Mouse (Mus musculus) cerebellum, adult 2 months (tissue): ENCODE results near the gene Slc9a2. TPM values are rescaled to one million over a fixed set of nuclear protein-coding genes. Genes with fewer than 3 reads are reported as not detected.
"Not testable (repeated sequence)": the region's sequence is repeated elsewhere in the genome, so short reads cannot be mapped to it uniquely, and the experiment has no call there.

Experiments used
- DNase-seq, 2 experiments: peaks; one replicate each; pipeline ENCODE4 v3.0.0; 2021
- H3K27ac ChIP-seq: fragments of 200-500 bp; 2 replicates; pipeline ENCODE4 v1.5.1; 2012; ENCODE audit warnings: low read length, control low read depth, inconsistent platforms; ENCODE audit not compliant: insufficient read depth
- H3K27me3 ChIP-seq: fragments of 200-500 bp; 2 replicates; pipeline ENCODE4 v1.6.1; 2012; ENCODE audit warnings: inconsistent platforms, mild to moderate bottlenecking, low read length, moderate library complexity; ENCODE audit not compliant: control insufficient read depth, insufficient read depth
- H3K4me1 ChIP-seq: fragments of 200-500 bp; 2 replicates; pipeline ENCODE4 v1.6.1; 2011; ENCODE audit warnings: low read length; ENCODE audit not compliant: control insufficient read depth, insufficient read depth
- H3K4me3 ChIP-seq: fragments of 200-500 bp; replicated peaks from 2 replicates; pipeline ENCODE3; 2011; ENCODE audit warnings: mild to moderate bottlenecking, low read depth, low read length, control low read depth; ENCODE audit not compliant: insufficient read depth
- CTCF ChIP-seq: fragments of 200-500 bp; IDR thresholded peaks from 2 replicates; pipeline ENCODE4 v1.5.1; 2011; ENCODE audit warnings: low read depth, mild to moderate bottlenecking, control low read depth, low read length, moderate library complexity, borderline replicate concordance; ENCODE audit not compliant: insufficient read depth
- POLR2A ChIP-seq: fragments of 200-500 bp; IDR thresholded peaks from 2 replicates; pipeline ENCODE4 v1.6.1; 2011; ENCODE audit warnings: low read length, control low read depth, borderline replicate concordance; ENCODE audit not compliant: insufficient read depth
- WGBS: fragments of 180-500 bp; shearing (Covaris S2); methylation state at CpG from one replicate; pipeline ENCODE4 v1.1.7; 2018; 5-methylcytosine and 5-hydroxymethylcytosine counted together
- polyA plus RNA-seq: library from polyadenylated mRNA; depleted of rRNA; stranded (reverse); fragments of >200 nt; gene quantifications from 2 replicates; pipeline ENCODE4 v1.2.3, GENCODE M21; 2012

Gene Slc9a2
- polyA plus RNA-seq, 1 experiment: 0.92 TPM

DNA sequence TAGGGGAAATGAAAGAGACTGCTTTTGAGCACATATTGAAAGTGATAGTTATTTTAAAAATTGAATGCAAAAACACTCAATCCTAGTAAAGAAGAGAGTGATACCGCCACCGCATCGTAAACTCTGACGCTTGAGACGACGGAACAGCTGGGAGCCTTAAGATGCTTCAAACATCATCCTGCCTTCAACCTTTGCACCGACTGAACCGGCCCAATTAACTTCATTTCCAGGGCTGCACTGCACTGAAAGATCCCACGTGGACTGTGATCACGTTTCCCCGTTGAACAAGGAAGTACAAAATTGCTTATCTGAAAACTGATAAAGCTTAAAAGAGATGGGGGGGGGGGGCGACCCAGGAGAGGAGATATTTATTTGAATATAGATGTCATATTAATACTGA is 21.4 kb upstream of the Slc9a2 start:
- Histone ChIP-seq H3K27ac (no peak overlapping the region), H3K4me1 (no peaks in the 10 kb centered on the region), H3K27me3 (no peaks in the 10 kb centered on the region), H3K4me3 (no peak overlapping the region)
- WGBS: 82% methylated on average over 12 of the region's 12 CpGs
- DNase-seq: no peak
- TF ChIP-seq POLR2A (no peak), CTCF (no peak)

DNA sequence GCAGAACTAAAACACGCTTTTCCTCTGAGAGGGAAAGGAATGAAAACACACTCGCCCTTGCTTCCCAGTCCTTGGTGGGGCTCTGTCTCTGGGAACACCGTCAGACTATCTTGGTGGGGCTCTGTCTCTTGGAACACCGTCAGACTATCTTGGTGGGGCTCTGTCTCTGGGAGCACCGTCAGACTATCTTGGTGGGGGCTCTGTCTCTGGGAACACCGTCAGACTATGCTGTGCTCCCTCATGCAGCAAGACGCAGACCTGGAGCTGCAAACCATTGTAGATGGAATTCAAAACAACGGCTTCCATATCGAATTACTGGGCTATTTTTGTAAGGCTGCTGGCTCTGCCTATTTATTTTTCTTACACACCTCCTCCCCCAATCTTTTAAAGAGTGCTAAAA is 20.9 kb upstream of the Slc9a2 start:
- H3K27me3 ChIP-seq: no peaks in the 10 kb centered on the region
- no peak overlapping the region for H3K4me3 ChIP-seq
- H3K4me1 ChIP-seq: no peaks in the 10 kb centered on the region
- DNase-seq: no peak
- TF ChIP-seq CTCF (no peak), POLR2A (no peak)
- H3K27ac ChIP-seq: no peak overlapping the region
- WGBS: 67% methylated on average over 9 of the region's 9 CpGs

- 64% methylated on average over 6 of the region's 6 CpGs for WGBS
- Histone ChIP-seq H3K4me3 (no peak overlapping the region), H3K27me3 (no peaks in the 10 kb centered on the region), H3K27ac (no peak overlapping the region), H3K4me1 (no peaks in the 10 kb centered on the region)
- no peak for DNase-seq
- no peak for TF ChIP-seq CTCF
- TF ChIP-seq POLR2A: no peak
These were observed 19.5 kb upstream of the Slc9a2 start for GRCm38 (mm10) chr1:40660838-40661237.

GRCm38 (mm10) chr1:40665401-40666370 is 14.7 kb upstream of the Slc9a2 start:
- WGBS: 49% methylated on average over 12 of the region's 12 CpGs
- Histone ChIP-seq H3K27ac (no peak overlapping the region), H3K27me3 (no peaks in the 10 kb centered on the region), H3K4me1 (no peaks in the 10 kb centered on the region), H3K4me3 (no peak overlapping the region)
- TF ChIP-seq POLR2A (no peak), CTCF (no peak)
- no peak for DNase-seq

DNA sequence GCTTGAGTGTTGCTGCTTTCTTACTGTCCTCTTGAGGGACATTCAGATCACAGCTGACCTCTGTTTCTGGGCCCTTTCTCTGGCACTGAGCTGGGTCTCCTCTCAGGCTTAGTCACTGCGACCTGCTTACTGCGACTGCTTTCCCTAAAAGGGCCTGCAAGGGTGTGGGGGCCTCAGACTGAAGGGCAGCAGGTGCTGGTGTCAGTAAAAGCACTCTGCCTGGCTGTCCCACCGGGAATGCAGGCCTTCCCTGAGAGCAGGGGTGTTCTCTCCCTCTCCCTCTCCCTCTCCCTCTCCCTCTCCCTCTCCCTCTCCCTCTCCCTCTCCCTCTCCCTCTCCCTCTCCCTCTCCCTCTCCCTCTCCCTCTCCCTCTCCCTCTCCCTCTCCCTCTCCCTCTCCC is 12.9 kb upstream of the Slc9a2 start:
- H3K4me3 ChIP-seq, H3K27ac ChIP-seq, DNase-seq, H3K4me1 ChIP-seq, H3K27me3 ChIP-seq: not testable (repeated sequence)
- 28% methylated on average over 3 of the region's 3 CpGs for WGBS

DNA sequence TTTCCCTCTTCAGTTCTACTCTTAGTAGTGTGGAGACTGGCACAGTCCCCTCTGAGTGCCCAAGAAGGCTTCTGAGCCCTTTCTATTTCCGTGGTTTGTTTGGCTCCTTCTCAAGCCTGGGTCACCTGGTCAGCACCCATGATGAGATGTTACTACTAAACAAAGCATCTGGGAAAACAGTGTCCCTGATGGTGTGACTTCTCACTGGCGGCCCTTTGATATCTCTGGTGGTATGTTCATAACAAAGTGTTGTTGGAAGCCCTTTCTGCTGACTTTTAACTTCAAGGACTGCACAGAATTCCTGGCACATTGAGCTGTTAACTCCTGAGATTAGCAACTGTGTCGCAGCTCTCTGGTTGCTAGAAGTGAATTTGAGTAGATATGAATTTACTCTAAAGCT is 10.3 kb upstream of the Slc9a2 start:
- Histone ChIP-seq H3K27ac (no peak overlapping the region), H3K4me1 (no peaks in the 10 kb centered on the region), H3K27me3 (no peaks in the 10 kb centered on the region), H3K4me3 (no peak overlapping the region)
- TF ChIP-seq POLR2A (no peak), CTCF (no peak)
- no peak for DNase-seq
- 84% methylated on average over 3 of the region's 3 CpGs for WGBS

DNA sequence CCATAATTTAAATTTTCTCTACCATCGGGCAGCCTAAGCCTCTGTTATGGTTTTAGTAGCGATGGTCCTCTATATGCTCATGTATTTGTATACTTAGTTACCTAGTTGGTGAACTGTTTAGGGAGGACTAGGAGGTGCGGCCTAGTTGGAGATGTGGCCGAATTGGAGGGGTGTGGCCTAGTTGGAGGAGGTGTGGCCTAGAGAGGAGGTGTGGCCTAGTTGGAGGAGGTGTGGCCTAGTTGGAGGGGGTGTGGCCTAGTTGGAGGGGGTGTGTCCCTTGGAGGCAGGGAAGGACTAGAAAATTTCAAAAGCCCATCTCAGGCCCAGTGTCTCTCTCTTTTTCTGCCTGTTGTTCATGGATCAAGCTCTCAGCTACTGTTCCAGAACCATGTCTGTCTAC is 8.9 kb upstream of the Slc9a2 start:
- H3K27ac ChIP-seq: no peak overlapping the region

DNA sequence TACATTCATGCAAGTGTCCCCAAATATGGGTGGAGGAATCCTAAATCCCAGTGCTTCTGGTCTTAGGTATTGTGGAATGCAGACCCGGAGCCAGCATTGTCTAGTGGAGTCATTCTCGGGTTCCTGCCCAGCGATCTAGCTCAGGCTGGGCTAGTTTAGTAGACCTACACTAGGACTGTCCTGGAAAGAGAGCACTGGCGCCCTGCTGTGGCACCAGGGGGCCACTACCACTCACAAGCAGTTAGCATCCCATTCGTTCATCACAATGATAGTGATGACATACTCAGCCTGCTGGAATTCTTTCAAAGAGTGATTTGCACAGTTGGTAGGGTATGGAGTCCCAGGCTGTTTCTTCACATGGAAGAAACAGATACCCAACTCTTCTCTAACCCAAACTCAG is 3.1 kb upstream of the Slc9a2 start:
- TF ChIP-seq POLR2A (no peak), CTCF (no peak)
- H3K27me3 ChIP-seq: no peaks in the 10 kb centered on the region
- no peak for DNase-seq
- WGBS: 45% methylated on average over 5 of the region's 5 CpGs
- H3K4me1 ChIP-seq: no peaks in the 10 kb centered on the region
- no peak overlapping the region for H3K27ac ChIP-seq
- no peak overlapping the region for H3K4me3 ChIP-seq

More for the DNA sequence above, 8.9 kb upstream of the Slc9a2 start:
- Histone ChIP-seq H3K4me1 (no peaks in the 10 kb centered on the region), H3K27me3 (no peaks in the 10 kb centered on the region), H3K4me3 (no peak overlapping the region)
- no peak for DNase-seq
- 98% methylated on average over 4 of the region's 4 CpGs for WGBS
- TF ChIP-seq POLR2A (no peak), CTCF (no peak)
